Mouse (Mus musculus) heart, postnatal 10 days (tissue): ENCODE measurements around the gene Slc38a7. TPM values are rescaled to one million over a fixed set of nuclear protein-coding genes. Genes with fewer than 3 reads are reported as not detected.
A peak's percentile ranks its signal among the peaks of the same experiment; 100 is the strongest.
"Not testable (repeated sequence)": the region's sequence is repeated elsewhere in the genome, so short reads cannot be mapped to it uniquely, and the experiment has no call there.

Experiments used
- DNase-seq, 2 experiments: peaks; one replicate each; pipeline ENCODE4 v3.0.0; 2021
- intact Hi-C: fragments of 180-260 bp; cut with DNase I; formaldehyde crosslinking; loops from one replicate; pipeline ENCODE4 v1.15.1; 2025
- total RNA-seq, 2 experiments: library from RNA; stranded (reverse); gene quantifications; 2 replicates each; pipeline ENCODE4 v1.2.3; 2021

Gene Slc38a7
- total RNA-seq, 2 experiments from 2014 or later: 9.9 to 11.5 TPM

- no peak for DNase-seq
- intact Hi-C loops: no loop called here
These were observed 37.2 kb downstream of the Slc38a7 start for GRCm38 (mm10) chr8:95816044-95816708.

GRCm38 (mm10) chr8:95810184-95810591 lies 43.2 kb downstream of the Slc38a7 start:
- intact Hi-C loops: no loop called here
- DNase-seq: peak; percentile 38 to 56

DNA sequence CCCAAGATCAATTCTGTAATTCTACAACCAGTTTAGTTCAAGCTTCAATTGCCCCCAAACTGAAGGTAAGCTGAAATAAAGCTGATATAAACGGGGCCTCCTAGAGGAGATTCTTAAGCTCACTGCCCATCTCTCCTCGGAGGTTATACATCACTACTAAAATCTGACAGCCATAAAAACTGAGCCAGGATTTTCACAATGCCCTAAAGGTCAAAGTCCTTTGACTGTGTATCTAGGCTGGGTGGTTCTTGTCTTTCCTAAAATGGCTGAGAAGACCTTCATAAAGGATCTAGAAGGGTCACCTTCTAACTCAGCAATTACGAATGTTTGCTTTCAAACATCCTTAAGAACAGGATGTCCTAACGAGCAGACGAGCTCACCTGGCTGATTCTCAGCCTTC lies 44.2 kb downstream of the Slc38a7 start:
- intact Hi-C loops: no loop called here

GRCm38 (mm10) chr8:95808631-95809030 lies 44.7 kb downstream of the Slc38a7 start:
- intact Hi-C loops: no loop called here
- no peak for DNase-seq

More for the DNA sequence above, 44.2 kb downstream of the Slc38a7 start:
- no peak for DNase-seq

DNA sequence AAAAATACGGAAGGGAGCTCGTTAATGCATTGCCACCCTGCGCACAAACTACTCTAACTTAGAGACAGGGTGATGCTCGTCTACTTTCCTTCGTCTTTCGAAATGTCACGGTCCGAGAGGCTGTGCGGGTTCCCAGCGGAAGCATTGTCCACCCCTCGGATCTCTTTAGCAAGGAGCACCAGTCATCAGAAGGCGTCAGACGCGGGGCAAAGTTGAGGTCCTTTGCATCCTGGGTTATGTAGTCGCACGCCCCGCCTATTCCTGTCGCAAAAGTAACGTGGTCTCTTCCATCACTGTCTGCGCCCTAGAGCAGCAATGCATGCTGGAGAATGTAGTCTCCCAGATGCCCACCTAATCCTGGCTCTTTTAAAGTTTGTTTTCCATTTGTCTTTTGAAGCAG lies 45.5 kb downstream of the Slc38a7 start:
- intact Hi-C loops: no loop called here
- DNase-seq: peak; percentile 95 to 96

- intact Hi-C loops: no loop called here
These were observed 46.0 kb downstream of the Slc38a7 start, which contains the start of gene Cnot1 for GRCm38 (mm10) chr8:95807331-95807843. TSS of gene Cnot1 (minus strand) at chr8:95807464.

GRCm38 (mm10) chr8:95806461-95807191 lies 46.7 kb downstream of the Slc38a7 start:
- DNase-seq: no peak

More at GRCm38 (mm10) chr8:95807331-95807843, 46.0 kb downstream of the Slc38a7 start, which contains the start of gene Cnot1:
- DNase-seq: peak; percentile 98

GRCm38 (mm10) chr8:95805482-95805881 lies 47.9 kb downstream of the Slc38a7 start:
- intact Hi-C loops: no loop called here
- no peak for DNase-seq

More at GRCm38 (mm10) chr8:95806461-95807191, 46.7 kb downstream of the Slc38a7 start:
- intact Hi-C loops: no loop called here

- intact Hi-C loops: no loop called here
These were observed 51.1 kb downstream of the Slc38a7 start for GRCm38 (mm10) chr8:95802231-95802630.

GRCm38 (mm10) chr8:95801476-95802064 lies 51.8 kb downstream of the Slc38a7 start:
- no peak for DNase-seq
- intact Hi-C loops: no loop called here

More at GRCm38 (mm10) chr8:95802231-95802630, 51.1 kb downstream of the Slc38a7 start:
- no peak for DNase-seq

GRCm38 (mm10) chr8:95800353-95800752 lies 53.0 kb downstream of the Slc38a7 start:
- no peak for DNase-seq
- intact Hi-C loops: no loop called here

- DNase-seq: no peak
- intact Hi-C loops: no loop called here
These were observed 53.4 kb downstream of the Slc38a7 start for GRCm38 (mm10) chr8:95799891-95800290.

DNA sequence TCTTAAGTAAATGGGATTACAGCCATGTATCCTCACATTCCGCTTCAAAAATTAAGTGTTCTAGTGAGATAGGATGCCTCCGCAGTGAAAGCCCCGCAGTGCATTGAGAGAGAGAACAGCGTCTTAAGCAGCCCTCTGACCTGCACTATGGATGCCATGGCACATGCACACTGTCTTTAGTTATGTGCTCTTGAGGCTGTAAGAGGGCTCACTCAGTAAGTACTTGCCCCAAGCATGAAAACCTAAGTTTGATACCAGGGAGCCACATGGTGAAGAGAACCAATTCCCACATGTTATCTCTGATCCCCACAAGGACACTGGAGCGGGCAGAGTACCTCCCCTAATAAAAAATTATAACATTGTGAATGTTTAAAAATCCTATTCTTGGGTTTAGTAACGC lies 54.2 kb downstream of the Slc38a7 start:
- DNase-seq: no peak
- intact Hi-C loops: no loop called here

DNA sequence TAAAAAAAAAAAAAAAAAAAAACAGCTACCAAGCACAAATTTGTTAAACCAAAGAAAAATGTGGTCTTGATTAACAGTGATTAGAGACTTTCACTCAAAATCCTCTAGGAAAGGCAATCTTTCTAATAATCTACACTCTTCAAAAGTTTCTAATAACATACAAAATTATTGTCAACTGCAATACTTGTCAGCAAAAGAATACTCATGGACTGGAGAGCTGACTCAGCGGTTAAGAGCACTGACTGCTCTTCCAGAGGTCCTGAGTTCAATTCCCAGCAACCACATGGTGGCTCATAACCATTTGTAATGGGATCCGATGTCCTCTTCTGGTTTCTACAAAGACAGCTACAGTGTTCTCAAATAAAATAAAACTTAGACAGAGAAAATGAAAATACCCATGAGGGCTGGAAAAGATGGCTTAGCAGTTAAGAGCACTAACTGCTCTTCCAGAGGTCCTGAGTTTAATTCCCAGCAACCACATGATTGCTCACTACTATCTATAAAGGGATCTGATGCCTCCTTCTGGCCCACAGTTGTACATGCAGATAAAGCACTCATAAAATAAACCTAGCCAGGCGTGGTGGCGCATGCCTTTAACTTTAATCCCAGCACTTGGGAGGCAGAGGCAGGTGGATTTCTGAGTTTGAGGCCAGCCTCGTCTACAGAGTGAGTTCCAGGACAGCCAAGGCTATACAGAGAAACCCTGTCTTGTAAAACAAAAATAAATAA lies 57.8 kb downstream of the Slc38a7 start:
- DNase-seq, intact Hi-C loops: not testable (repeated sequence)

Other genes with a start within 250 kb of the Slc38a7 start
- 1 to 10 TPM; 1.9 to 2.8 TPM for gene Gins3, start 220.1 kb downstream of the Slc38a7 start, total RNA-seq
- 100 to 1,000 TPM; 319 to 334 TPM for gene Ndrg4, start 176.6 kb downstream of the Slc38a7 start, total RNA-seq
- gene Setd6, start 137.7 kb downstream of the Slc38a7 start, total RNA-seq: 10 to 100 TPM; 10.2 to 12.5 TPM
- 100 to 1,000 TPM; 156 to 158 TPM for gene Cnot1, start 46.1 kb downstream of the Slc38a7 start, total RNA-seq
- 100 to 1,000 TPM in 1 of 2 experiments, 10 to 100 TPM in 1; 97.5 to 101 TPM for gene Sap18b, start 28.2 kb downstream of the Slc38a7 start, total RNA-seq
- 100 to 1,000 TPM; 638 to 661 TPM for gene Got2, start 35.0 kb upstream of the Slc38a7 start, total RNA-seq